Mouse (Mus musculus): ENCODE data around the gene Znfx1. TPM values are rescaled to one million over a fixed set of nuclear protein-coding genes. Genes with fewer than 3 reads are reported as not detected.

Znfx1 gene
- total RNA-seq, 4 experiments from 2014 or later = 49.6 to 76.3 (median 64.9) TPM

DNA sequence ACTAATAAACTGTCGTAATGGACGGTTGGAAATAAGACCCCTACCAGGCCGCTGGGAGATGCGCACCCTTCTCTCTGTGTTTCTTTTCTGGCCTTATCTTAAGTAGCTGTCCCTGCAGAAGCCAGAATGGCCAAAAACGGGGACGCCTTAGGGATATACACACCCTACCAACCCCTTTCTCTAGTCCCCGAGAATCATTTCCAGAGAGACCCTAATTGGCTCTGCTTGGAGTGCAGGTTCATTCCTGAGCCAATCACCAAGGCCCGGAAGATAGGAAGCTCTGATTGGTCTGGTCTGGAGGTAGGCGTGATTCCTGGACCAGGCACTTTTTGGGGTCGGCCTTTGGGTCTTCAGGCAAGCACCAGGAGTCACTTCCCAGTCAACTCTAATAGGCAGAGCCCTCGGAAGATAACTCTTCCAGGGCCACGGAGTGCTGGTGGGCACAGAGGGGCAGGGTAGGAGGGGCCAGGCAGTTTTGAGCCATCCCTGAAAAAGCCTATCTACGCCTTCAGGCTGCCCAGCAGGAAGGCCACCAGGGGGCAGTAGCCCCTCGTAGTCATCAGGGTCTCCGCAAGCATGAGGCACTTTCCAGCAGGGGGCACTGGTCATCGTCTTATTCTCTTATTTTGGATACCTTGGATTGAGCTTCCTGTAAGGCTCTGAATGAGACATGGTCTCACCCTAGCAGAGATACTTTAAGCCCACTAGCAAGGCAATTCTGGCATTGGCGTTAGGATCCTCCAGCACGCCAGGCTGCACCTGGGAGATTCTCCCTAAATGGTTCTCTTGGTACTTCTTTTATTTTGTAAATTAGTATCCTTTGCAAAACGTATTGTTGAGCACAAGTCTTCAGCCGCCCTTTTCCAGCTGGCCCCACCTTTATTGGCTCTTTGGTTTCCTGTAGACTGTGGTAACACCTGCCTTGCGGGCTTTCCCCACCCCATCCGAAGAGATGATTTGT is 9.1 kb upstream of the Znfx1 start:
- DNase-seq = peak; percentile 87

DNA sequence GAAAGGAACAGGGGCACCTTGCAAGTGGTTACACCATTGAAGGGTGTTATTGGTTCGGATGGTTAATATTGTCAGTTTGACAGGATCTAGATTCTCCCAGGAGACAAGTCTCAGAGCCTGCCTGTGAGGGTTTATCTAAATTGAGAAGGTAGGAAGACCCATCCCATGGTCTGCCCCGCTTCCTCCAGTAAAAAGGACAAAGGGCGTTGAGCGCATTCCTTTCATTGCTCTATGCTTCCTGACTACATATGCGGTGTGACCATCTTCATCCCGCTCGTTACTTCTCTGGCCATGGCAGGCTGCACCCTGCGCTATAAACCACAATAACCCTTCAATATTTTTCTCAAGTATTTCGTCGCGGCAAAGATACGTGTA is 8.4 kb upstream of the Znfx1 start:
- no peak for DNase-seq

DNA sequence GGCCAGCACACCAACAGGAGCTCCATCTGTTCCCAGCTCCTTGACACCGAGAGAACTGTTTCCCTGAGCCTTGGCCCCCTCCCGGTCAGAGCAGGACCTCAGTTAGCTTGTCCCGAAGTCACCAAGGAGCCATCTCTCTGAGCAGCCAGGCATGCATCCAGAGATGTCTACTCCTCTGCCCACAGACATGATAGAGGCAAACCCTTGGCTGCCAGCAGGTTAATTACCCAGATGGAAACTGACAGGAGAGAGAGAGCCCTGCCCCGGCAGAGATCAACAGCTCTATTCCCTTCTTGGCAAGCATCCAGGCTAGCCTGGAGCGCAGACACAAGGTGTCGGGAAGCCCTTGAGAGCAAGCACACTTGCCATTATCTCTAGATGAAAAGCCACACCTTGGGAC is 7.5 kb upstream of the Znfx1 start:
- DNase-seq = no peak

DNA sequence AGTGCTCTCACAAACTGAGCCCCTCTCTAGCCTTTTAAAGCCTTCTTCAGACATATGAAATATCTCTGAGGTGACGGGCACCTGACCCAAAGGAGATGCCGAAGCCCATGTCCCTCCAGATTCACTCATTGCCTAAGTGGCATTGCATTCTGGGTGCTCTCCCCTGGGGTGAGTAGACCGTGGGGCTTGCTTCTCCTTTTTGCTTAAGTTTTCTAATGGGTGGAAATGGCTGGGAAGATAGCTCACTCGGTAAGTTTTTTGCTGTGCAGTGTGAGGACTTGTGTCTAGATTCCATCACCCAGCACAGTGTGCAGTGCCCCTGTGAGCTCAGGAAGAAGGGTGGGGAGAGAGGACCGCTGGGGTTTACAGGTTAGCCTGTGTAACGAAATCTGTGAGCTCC is 4.8 kb upstream of the Znfx1 start:
- no peak for DNase-seq

DNA sequence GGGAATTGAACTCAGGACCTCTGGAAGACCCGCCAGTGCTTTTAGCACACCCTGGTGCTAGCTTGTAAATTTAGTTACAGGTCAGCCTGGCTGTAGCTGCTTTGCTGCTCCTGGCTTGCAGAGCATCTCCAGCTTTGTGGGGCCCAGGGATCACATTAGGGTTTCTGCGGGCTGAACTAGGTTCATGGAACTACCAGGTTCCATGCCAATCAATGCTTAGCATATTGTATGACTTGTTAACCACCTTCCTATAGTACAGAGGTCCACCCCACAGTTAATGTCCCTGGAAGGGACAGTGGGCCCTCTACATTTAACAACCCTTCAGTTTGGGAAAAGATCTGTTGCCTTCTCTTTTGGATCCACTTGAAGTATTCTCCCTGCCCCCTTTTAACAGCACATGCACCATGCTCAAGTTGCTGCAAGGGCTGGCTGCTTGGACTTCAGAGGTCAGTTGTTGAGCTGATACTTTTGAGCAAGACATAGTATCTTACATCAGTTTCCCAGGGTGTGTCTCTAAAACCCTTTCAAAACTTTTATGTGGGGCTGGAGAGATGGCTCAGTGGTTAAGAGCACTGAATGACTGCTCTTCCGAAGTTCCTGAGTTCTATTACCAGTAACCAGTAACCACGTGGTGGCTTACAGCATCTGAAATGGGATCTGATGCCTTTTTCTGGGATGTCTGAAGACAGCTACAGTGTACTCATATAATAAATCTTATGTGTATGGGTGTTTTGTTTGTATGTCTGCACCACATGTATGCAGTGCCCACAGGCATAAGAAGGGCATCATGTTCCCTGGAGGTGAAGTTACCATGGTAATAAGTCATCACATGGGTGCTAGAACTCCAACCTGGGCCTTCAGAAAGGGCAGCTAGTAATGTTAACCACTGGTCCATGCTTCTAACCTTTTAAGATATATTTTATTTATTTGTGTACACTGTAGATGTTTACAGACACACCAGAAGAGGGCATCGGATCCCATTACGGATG is 4.0 kb upstream of the Znfx1 start:
- DNase-seq = no peak

DNA sequence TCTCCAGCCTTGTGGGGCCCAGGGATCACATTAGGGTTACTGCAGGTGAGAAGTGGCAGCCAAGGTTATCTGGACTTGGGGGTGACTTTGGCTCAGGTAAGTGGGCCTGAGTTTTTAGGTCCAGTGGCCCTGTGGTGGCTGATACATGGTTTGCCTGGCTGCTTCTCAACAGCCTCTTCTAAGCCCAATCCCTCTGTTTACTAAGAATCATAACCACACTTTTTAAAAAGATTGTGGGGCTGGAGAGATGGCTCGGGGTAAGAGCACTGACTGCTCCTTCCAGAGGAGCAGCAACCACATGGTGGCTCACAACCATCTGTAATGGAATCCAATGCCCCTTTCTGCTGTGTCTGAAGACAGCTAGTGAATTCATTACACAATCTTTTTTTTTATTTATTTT is 3.2 kb upstream of the Znfx1 start:
- no peak for DNase-seq

DNA sequence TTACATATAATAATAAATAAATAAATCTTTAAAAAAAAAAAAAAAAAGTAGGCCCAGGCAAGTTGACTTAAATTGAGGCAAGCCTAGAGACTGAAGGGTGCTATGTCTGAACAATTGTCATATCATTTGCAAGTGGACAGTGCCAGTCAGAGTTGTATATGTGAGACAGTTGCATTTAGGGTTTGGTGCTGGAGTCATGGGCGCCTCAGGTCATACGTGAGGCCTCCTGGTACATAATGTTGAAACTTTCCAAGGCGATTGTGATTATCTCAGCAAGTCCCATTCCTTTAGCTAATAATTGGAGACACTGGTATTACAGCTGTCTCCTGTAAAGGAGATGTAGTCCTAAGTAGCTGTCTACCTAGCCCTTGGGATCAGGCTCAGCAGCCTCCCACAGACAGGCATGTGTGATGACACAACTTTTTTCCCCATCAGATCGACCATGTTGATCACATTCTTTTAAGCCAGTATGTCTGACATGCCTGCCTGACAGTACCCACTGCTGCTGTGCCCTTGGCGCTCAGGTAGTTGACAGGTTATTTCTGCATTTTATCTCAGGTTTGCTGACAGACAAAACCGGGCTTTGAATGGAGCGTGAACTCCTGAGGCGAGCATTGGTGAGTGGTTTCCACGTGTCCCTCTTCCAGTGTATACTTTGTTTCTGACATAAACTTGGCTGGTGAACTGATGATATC is 1.9 kb upstream of the Znfx1 start:
- DNase-seq = no peak

DNA sequence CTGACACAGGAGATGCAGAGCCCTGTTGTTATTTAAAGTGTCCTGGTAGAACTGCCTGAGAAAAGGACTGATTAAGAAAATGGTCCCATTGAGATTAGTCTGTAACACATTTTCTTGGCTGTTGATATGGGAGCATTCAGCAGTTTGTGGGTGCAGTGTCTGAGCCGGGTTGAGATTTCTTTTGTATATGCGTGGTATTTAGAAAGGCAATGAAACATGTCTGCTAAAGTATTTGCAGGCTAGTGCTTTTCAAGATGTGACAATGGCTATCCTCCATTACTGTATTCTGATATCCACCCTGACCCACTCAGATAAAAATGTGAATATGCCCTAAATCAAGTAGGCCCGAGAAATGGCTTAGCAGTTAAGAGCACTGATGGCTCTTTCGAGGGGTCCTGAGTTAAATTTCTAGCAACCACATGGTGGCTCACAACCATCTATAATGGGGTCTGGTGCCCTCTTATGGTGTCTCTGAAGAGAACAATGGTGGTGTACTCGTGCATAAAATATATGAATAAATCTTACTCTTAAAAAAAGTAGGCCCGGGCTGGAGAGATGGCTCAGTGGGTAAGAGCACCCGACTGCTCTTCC is 1.2 kb upstream of the Znfx1 start:
- no peak for DNase-seq

DNA sequence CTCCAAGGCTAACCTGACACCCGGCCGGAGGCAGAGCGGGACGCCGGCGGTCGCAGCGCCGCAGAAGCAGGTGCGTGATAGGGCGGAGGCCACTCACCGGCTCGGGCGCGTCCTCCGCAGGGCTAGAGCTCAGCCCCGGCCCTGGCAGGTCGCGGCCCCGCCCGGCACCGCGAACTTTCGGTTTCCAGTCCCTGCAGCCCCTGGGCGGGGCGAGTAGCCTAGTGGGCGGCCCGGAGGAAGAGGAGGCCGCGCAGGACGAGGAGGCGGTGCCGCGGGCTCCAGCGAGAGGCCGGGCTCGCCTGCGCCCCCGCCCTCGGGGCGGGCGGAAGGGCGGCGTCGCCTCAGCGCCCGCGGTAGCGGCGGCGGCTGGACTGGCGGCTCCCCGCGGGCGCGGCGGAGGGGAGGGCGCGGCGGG is 311 bp downstream of the Znfx1 start:
- peak; percentile 94 for DNase-seq

DNA sequence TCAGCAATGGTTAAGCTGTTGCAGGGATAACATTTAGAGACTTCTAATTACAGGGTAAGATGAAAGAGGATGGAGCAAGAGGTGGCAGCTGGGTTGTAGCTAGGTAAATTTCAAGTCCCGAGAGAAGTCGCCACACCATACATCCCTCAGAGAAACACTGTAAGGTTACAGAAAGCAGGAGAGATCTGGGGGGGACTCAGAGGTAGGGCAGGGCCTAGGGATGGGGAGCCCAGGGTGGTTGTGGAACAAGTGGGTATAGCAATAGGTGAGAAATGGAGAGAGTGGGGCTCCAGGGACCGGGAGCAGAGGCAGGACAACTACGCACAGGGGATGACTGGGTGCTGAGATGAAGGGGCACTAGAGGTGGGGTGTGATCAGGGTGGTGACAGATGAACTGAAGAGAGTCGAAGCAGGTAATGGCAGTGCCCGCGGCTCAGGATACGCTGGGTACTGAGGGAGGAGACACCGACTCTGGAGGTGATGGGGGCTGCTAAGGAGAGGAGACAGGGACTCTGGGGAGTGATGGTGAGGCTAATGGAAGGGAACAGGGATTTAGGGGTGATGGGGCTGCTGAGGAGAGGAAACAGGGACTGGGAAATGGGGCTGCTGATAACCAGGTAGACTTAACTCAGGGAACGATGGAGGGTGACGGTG is 1.3 kb downstream of the Znfx1 start:
- DNase-seq = no peak

DNA sequence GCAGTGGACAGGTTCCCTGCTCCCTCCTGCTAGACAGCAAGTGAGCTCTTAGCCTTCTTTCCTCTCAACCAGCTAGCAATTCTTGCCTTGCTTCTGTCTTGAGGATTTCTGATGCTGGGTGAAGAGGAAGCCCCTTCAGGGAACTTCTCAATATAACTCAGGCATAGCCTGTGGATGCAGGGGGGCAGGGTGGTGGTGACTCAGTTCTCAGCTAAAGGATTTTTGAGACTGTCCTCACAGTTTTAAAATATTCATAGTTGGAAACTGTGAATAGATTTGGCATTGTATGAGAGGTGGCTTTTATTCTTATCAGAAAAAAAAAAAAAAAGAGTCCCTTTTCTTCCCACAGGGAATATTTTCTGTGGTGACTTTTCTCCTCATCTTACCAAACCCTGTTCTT is 2.1 kb downstream of the Znfx1 start:
- DNase-seq = no peak

DNA sequence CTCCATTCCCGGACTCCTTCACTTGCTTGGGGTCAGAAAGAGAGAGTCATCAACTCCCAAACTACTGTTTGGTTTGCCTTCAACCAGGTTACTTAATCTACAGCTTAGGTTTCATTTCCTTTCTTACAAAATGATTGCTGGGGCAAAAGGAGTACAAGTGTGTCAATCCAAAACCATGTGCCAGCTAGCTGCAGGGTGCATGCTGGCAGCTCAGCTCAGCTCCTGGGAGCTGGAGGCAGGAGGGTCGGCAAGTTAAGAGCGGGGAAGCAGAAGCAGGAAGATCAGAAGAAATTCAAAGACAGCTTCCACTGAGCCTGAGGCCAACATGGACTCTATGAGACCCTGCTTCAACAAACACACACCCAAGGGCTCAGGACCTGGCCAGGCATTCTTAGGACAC is 2.5 kb downstream of the Znfx1 start:
- no peak for DNase-seq

DNA sequence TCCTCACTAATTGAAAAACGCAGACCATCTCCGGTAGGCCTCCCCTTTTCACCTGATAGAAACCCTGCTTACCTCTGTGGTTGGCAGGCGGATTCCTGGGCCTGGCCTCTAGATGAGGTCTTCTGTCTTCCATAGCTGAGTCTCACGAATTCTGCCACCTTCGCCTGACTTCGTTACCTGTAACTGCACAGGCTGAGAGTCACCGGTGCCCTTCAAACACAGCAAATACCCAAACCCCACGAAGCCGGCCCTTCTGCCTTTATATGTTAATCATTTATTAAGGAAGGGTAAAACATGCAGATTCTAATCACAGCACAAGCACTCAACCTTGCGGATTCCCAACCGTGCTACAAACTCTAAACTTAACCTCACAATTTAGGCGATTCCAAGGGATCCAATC is 2.9 kb downstream of the Znfx1 start:
- no peak for DNase-seq

DNA sequence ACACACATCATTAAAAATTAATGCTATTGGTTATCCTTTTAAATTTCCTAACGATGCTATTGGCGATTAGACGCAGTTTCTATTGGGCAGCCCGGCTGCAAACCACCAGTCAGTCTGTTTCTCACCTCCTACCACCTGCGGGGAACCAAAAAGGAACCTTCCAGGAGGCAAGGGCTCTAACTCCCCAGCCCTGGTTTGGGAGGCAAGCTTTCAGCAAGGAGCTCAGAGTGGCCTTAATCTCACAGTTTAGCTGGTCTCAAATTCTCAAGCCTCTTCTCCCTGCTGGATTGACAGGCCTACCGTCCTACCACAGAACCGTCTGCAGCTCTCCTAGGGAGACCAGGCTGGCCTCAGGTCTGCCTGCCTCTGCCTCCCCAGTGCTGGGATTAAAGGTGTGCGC is 3.3 kb downstream of the Znfx1 start:
- no peak for DNase-seq

DNA sequence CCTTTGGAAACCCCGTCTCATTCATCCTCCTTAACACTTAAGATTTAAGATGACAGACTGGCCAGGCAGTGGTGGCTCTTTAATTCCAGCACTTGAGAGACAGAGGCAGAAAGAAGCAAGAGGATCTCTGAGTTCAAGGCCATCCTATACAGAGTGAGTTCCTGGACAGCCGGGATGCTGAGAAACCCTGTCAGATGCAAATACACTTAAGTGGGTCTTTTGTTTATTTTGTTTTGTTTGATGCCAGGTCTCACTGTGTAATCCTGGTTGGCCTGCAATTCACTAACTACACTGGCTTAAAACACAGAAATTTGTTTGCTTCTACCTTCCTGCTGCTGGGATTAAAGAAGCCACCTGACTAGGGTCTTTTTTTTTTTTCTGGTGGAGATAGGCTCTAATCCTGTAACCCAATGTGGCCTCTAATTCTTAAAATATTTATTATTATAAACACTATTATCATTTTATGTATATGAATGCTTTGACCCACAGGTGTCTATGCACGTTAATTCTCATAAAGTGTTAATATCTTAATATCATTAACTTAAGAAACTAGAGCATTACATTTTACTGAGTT is 3.9 kb downstream of the Znfx1 start:
- no peak for DNase-seq

DNA sequence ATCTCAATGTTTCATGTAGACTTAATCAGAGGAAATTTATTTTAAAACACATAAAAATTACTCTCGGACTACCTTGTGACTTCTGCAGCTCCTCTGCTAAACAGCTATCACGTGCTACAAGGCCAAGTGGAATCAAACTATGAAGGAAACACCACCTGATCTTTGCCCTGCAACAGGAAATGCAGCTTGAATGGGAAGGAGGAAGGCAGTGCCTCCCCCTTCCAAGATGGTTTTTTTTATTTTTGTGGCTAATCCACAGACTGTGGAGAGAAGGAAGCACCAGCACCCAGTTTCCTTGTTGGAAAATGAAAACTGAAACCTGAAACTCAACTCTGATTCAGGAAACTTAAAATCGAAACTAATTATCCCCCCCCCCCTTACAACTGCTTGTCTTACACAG is 4.6 kb downstream of the Znfx1 start:
- no peak for DNase-seq

DNA sequence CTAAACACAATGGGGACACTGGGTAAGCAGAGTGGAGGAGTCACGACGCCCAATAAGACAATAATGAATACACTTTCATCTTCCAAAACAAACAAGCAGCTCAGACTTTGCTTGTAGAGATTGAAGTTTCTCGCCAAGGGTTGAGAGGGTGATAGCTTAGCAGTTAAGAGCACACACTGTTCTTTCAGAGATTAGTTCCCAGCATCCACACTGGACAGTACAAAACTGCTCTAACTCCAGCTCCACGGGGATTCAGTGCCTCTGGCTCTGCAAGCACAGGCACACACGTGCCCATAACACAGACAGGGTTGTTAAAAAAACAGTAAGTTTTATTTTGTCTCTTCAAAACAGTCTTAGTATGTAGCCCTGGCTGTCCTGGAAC is 5.9 kb downstream of the Znfx1 start:
- DNase-seq = no peak

DNA sequence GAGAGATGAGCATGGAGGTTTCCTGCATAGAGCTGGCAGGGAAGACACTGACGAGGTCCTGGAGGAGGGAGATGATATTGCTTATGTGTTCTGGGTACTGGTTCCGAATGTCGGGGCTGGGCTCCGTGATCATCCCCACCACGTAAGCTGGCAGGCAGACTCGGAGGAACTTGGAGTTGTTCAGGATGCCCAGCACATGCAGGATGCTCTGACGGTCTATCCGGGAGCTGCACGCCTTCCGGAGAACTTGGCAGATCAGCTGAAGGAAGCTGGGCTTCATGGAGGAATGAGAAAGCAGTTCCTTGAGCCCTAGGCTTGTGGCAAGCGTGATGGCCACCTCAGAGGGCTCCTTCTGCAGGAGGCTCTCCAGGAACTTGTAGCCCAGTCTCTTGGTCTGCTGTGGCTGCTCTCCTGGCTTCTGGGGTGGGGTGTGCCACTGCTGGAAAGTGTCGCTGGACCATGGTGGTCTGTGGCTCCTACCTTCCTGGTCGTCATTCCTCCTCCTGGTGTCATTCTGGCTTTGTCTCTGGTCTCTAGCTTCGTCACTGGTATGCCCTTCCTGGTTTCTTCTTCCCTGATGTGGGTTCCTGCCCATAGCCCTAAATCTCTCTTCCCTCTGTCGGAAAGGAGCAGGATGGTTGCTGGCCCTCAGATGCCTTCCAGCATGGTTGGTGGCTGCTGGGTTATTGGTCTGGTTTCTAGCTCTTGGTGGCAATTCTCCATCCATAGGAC is 6.4 kb downstream of the Znfx1 start:
- DNase-seq = no peak

DNA sequence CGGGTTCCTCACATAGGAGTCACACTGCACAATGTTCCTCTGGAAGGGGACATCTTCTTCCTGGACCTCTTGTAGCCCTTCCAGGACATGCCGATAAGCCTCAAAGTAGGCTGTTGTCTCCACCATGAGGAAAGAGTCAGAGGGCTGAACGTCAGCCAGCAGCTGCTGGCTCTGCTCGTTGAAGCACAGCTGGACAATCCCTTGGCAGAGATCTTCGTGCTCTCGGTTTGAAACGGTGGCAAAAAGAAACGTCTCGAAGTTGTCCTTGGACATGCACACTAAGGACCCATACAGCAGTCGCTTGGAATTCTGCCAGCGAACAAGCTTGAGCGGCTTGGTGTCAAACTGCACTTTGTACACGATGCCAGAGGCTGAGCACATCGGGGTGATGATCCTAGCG is 7.4 kb downstream of the Znfx1 start:
- DNase-seq = no peak

DNA sequence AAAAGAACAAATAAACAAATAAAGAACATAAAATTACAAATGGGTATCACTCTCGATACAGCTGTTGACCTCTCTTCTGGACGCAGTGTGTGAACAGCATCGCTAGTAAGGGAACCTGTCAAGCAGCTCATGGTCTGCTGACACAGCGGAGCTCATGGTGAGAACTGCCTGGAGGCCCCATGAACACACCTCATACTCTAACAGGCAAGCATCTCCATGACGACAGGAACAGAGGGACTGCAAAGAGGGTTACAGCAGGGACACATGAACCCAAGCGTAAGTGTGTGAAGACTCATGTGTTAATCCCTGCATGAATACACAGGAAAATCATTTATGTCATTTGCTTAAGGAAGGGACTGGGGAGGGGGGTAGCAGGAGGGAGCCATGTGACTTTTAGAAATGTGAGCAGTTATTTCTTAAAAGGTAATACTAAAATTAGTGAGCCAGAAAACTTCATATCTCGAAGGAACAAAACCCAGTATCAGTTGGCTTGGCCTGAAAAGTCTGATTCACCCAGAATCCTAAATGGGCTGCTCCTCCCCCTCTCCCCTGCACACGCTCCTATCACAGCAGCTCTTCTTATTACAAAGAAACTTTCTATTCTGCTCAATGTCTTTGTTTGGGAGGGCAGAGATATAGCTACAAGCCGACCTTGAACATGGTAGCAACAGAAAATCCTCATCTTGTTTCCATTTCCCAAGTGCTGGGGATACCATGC is 9.5 kb downstream of the Znfx1 start:
- no peak for DNase-seq

All from adrenal gland, adult 8-10 months (tissue).